In the genomic region with DNA sequence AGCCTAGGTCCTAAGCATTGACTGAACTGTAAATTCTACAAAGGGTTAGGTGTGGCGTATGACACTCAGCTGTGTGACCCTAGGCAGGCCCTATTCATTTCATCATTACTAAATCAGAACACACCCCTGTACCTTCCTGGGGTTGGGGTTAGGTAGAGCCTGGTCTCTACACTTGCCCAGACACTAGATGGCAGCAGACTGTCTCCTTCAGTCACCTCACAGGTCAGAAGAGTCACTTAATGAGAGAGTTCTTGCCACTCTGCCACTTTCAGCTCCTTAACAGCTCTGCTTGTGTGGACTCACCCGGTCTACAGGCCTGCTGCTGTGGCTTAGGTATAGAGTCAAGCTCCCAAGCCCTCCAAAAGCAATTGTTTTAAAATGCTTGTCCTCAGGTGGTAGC, we compare ENCODE assay signal across 11 mouse cellular contexts. TPM values are rescaled to one million over a fixed set of nuclear protein-coding genes. Genes with fewer than 3 reads are reported as not detected.
DNase-seq lines count a peak whose midpoint lies in the region; ATAC-seq and TF ChIP-seq lines count a peak whose summit lies in the region.
"Had no signal": no experiment of that assay in that cellular context is flagged by ENCODE, and none has a peak within 500 bp of the region (broad histone marks: within the 10 kb centered on the region; RNA-seq: fewer than 3 reads in every experiment).

No protein-coding gene starts in this region.

- H3K4me2 ChIP-seq in lung, embryonic 14.5 days: no peak overlapping the region
- H3K4me2 ChIP-seq in neural tube, embryonic 15.5 days: no peak overlapping the region
- H3K4me2 ChIP-seq in hindbrain, embryonic 14.5 days (replicated peaks): no peak overlapping the region

- no peaks in the 10 kb centered on the region for H3K9me3 ChIP-seq in lung, embryonic 14.5 days (ENCODE audit: low read depth, low read length)
- no peaks in the 10 kb centered on the region for H3K9me3 ChIP-seq in neural tube, embryonic 15.5 days (replicated peaks)
- no peaks in the 10 kb centered on the region for H3K9me3 ChIP-seq in hindbrain, embryonic 14.5 days (ENCODE audit: control insufficient read depth, low read length)

- H3K9ac ChIP-seq in lung, embryonic 14.5 days: no peak overlapping the region
- H3K9ac ChIP-seq in neural tube, embryonic 15.5 days (replicated peaks): no peak overlapping the region
- H3K9ac ChIP-seq in hindbrain, embryonic 14.5 days: no peak overlapping the region

- ATAC-seq in lung, embryonic 14.5 days (ENCODE audit: insufficient read depth): no peak
- no peak for ATAC-seq in neural tube, embryonic 15.5 days (ENCODE audit: low FRiP score)
- no peak for ATAC-seq in hindbrain, embryonic 14.5 days (ENCODE audit: low FRiP score)

- WGBS in lung, embryonic 14.5 days: 75% methylated on average over 2 of the region's 2 CpGs
- WGBS in neural tube, embryonic 15.5 days: 84% methylated on average over 2 of the region's 2 CpGs
- 89% methylated on average over 2 of the region's 2 CpGs for WGBS in hindbrain, embryonic 14.5 days

- no peaks in the 10 kb centered on the region for H3K27me3 ChIP-seq in lung, embryonic 14.5 days (ENCODE audit: insufficient read depth, low read length)
- H3K27me3 ChIP-seq in neural tube, embryonic 15.5 days (replicated peaks): no peaks in the 10 kb centered on the region
- H3K27me3 ChIP-seq in hindbrain, embryonic 14.5 days (ENCODE audit: control insufficient read depth, insufficient read depth, low read length): no peaks in the 10 kb centered on the region
- H3K27me3 ChIP-seq: megakaryocyte, embryonic 14.5 days had no signal

- peak; percentile 40 for TF ChIP-seq CTCF in lung, embryonic 14.5 days (IDR thresholded peaks at IDR 0.05; ENCODE audit: low read depth)

- no peak overlapping the region for H3K27ac ChIP-seq in lung, embryonic 14.5 days (ENCODE audit: low read depth)
- no peak overlapping the region for H3K27ac ChIP-seq in neural tube, embryonic 15.5 days (replicated peaks)
- H3K27ac ChIP-seq in hindbrain, embryonic 14.5 days: no peak overlapping the region

- H3K36me3 ChIP-seq in lung, embryonic 14.5 days (ENCODE audit: insufficient read depth): no peaks in the 10 kb centered on the region
- H3K36me3 ChIP-seq in neural tube, embryonic 15.5 days: no peaks in the 10 kb centered on the region
- H3K36me3 ChIP-seq in hindbrain, embryonic 14.5 days (replicated peaks; ENCODE audit: control insufficient read depth, insufficient read depth): no peaks in the 10 kb centered on the region

- no peaks in the 10 kb centered on the region for H3K4me1 ChIP-seq in lung, embryonic 14.5 days (ENCODE audit: insufficient read depth)
- H3K4me1 ChIP-seq in neural tube, embryonic 15.5 days: 0 out of 2 replicates have a peak, but pooled peaks cover 8% of the 10 kb centered on the region
- no peaks in the 10 kb centered on the region for H3K4me1 ChIP-seq in hindbrain, embryonic 14.5 days (replicated peaks; ENCODE audit: control insufficient read depth, insufficient read depth, low read length)
- H3K4me1 ChIP-seq: megakaryocyte, embryonic 14.5 days had no signal

- peak; percentile 36 for DNase-seq in heart, adult 8-10 months (ENCODE audit: low spot score)
- DNase-seq in heart, adult 11 months: no peak
- DNase-seq in 416B (ENCODE audit: low read depth): peak; percentile 67
- peak; percentile 50 for DNase-seq in R1 (ENCODE audit: low read depth, low spot score)
- DNase-seq in lung, embryonic 14.5 days: no peak
- DNase-seq in Muller cell, postnatal 12 days (ENCODE audit: inconsistent ontology term): no peak
- DNase-seq in hindbrain, embryonic 14.5 days (ENCODE audit: low spot score): no peak
- DNase-seq: right cerebral cortex, postnatal 25 days had no signal

- H3K4me3 ChIP-seq in lung, embryonic 14.5 days (ENCODE audit: low read depth, low read length): no peak overlapping the region
- H3K4me3 ChIP-seq in neural tube, embryonic 15.5 days (replicated peaks): no peak overlapping the region
- no peak overlapping the region for H3K4me3 ChIP-seq in hindbrain, embryonic 14.5 days (replicated peaks; ENCODE audit: low read length)
- H3K4me3 ChIP-seq: megakaryocyte, embryonic 14.5 days had no signal

RNA-seq across cellular contexts. Expression of gene Gm37419, which starts 25.9 kb away (rescaled TPM):
- total RNA-seq in heart, adult 8-10 months (2022): not detected
- polyA plus RNA-seq in lung, embryonic 14.5 days (2014; fragmentation: Nextera tagmentation; extraction: Ambion mirVana): not detected in 2 replicates
- not detected in 2 replicates for polyA plus RNA-seq in neural tube, embryonic 15.5 days (2015; fragmentation: Nextera tagmentation; extraction: Ambion mirVana)
- not detected in 2 replicates for polyA plus RNA-seq in hindbrain, embryonic 14.5 days (2014; fragmentation: Nextera tagmentation; extraction: Ambion mirVana)
- polyA plus RNA-seq: embryonic facial prominence, embryonic 14.5 days had no signal

RNA-seq across cellular contexts. Expression of gene Bcl6, which starts 26.3 kb away (rescaled TPM):
- total RNA-seq in heart, adult 8-10 months (2022): 10 to 100 TPM; 11.6 to 17.5 (median 14.8) TPM
- polyA plus RNA-seq in lung, embryonic 14.5 days (2014; fragmentation: Nextera tagmentation; extraction: Ambion mirVana): 1.1 and 1.2 TPM in 2 replicates
- polyA plus RNA-seq in neural tube, embryonic 15.5 days (2015; fragmentation: Nextera tagmentation; extraction: Ambion mirVana): 0.84 and 1.3 TPM in 2 replicates
- polyA plus RNA-seq in hindbrain, embryonic 14.5 days (2014; fragmentation: Nextera tagmentation; extraction: Ambion mirVana): 0.35 and 0.50 TPM in 2 replicates

RNA-seq across cellular contexts. Expression of gene Rtp2, which starts 30.2 kb away (rescaled TPM):
- total RNA-seq in heart, adult 8-10 months (2022): not detected
- not detected in 2 replicates for polyA plus RNA-seq in lung, embryonic 14.5 days (2014; fragmentation: Nextera tagmentation; extraction: Ambion mirVana)
- not detected in 2 replicates for polyA plus RNA-seq in neural tube, embryonic 15.5 days (2015; fragmentation: Nextera tagmentation; extraction: Ambion mirVana)
- polyA plus RNA-seq in hindbrain, embryonic 14.5 days (2014; fragmentation: Nextera tagmentation; extraction: Ambion mirVana): not detected in 2 replicates

Comparison
In these comparisons a context has a peak if more than half of its experiments do, and no peak if none do; other contexts are left out.
1. DNase-seq: peak in heart, adult 8-10 months (single experiment), 416B (single experiment) and R1 (single experiment); none in heart, adult 11 months (single experiment), lung, embryonic 14.5 days (single experiment), Muller cell, postnatal 12 days (single experiment) and hindbrain, embryonic 14.5 days (single experiment).